Mouse (Mus musculus) gastrocnemius, adult 2 months (tissue): ENCODE data around the gene Ptpn4. TPM values are rescaled to one million over a fixed set of nuclear protein-coding genes. Genes with fewer than 3 reads are reported as not detected.

ENCODE experiments used
- DNase-seq: peaks from one replicate; pipeline ENCODE4 v3.0.0; 2022
- H3K27ac ChIP-seq: fragments of 200-600 bp; 2 replicates; pipeline ENCODE4 v1.8.1; 2022; ENCODE audit warnings: mild to moderate bottlenecking
- H3K4me3 ChIP-seq: fragments of 200-600 bp; 2 replicates; pipeline ENCODE4 v1.8.1; 2022; ENCODE audit warnings: mild to moderate bottlenecking, moderate library complexity
- CTCF ChIP-seq: fragments of 200-600 bp; IDR thresholded peaks from 2 replicates; pipeline ENCODE4 v1.8.1; 2022; ENCODE audit warnings: antibody characterized with exemption, mild to moderate bottlenecking, moderate library complexity
- intact Hi-C: fragments of 180-260 bp; cut with DNase I; formaldehyde crosslinking; loops from one replicate; pipeline ENCODE4 v1.15.1; 2025
- total RNA-seq, 2 experiments: library from RNA; stranded (reverse); gene quantifications; 2 replicates each; pipeline ENCODE4 v1.2.3; 2021

Ptpn4 gene
- total RNA-seq, 2 experiments from 2014 or later, result 25.8 to 39.1 TPM

- Histone ChIP-seq H3K4me3 (no peak overlapping the region), H3K27ac (no peak overlapping the region)
- no peak for DNase-seq
- TF ChIP-seq CTCF, result no peak
- intact Hi-C loops, result loop anchor here (5.0 kb wide), 1 partner anchor 38 kb away; no protein-coding TSS in a partner anchor
Observed at GRCm38 (mm10) chr1:119849146-119849935, 11.9 kb upstream of the Ptpn4 start.

GRCm38 (mm10) chr1:119845321-119845720, 7.9 kb upstream of the Ptpn4 start:
- DNase-seq, result peak; percentile 58
- TF ChIP-seq CTCF, result no peak
- intact Hi-C loops, result loop anchor here (5.0 kb wide), 1 partner anchor 42 kb away; no protein-coding TSS in a partner anchor
- H3K4me3 ChIP-seq, result no peak overlapping the region
- H3K27ac ChIP-seq, result peak overlapping the region; percentile 74

- H3K4me3 ChIP-seq, result no peak overlapping the region
- no peak for DNase-seq
- peak overlapping the region; percentile 49 for H3K27ac ChIP-seq
- no peak for TF ChIP-seq CTCF
- intact Hi-C loops, result no loop called here
Observed at GRCm38 (mm10) chr1:119843121-119843520, 5.7 kb upstream of the Ptpn4 start.

GRCm38 (mm10) chr1:119838241-119838640, 828 bp upstream of the Ptpn4 start:
- no peak overlapping the region for H3K27ac ChIP-seq
- TF ChIP-seq CTCF, result no peak
- no peak overlapping the region for H3K4me3 ChIP-seq
- no peak for DNase-seq
- intact Hi-C loops, result loop anchor here (10.0 kb wide), 1 partner anchor 277 kb away; no protein-coding TSS in a partner anchor

- DNase-seq, result no peak
- peak overlapping the region; percentile 95 for H3K27ac ChIP-seq
- no peak for TF ChIP-seq CTCF
- intact Hi-C loops, result loop anchor here (2.0 to 10.0 kb wide), 2 partner anchors 76 to 278 kb away; partner anchors contain the start of gene Tmem177
- H3K4me3 ChIP-seq, result peak overlapping the region; percentile 95
Observed at GRCm38 (mm10) chr1:119836479-119837015, 866 bp downstream of the Ptpn4 start.

GRCm38 (mm10) chr1:119835726-119836478, 1.5 kb downstream of the Ptpn4 start:
- Histone ChIP-seq H3K4me3 (peak overlapping the region; percentile 95), H3K27ac (peak overlapping the region; percentile 95)
- DNase-seq, result no peak
- intact Hi-C loops, result loop anchor here (2.0 to 10.0 kb wide), 2 partner anchors 77 to 279 kb away; partner anchors contain the start of gene Tmem177
- TF ChIP-seq CTCF, result no peak

- H3K27ac ChIP-seq, result peak overlapping the region; percentile 72
- no peak for DNase-seq
- TF ChIP-seq CTCF, result no peak
- no peak overlapping the region for H3K4me3 ChIP-seq
- intact Hi-C loops, result no loop called here
Observed at GRCm38 (mm10) chr1:119828160-119828559, 9.3 kb downstream of the Ptpn4 start.

GRCm38 (mm10) chr1:119818704-119819103, 18.7 kb downstream of the Ptpn4 start:
- intact Hi-C loops, result loop anchor here (2.0 to 5.0 kb wide), 4 partner anchors 74 to 194 kb away; no protein-coding TSS in a partner anchor
- DNase-seq, result no peak
- no peak overlapping the region for H3K4me3 ChIP-seq
- peak overlapping the region; percentile 2; the same call in 1 of the 2 replicates for H3K27ac ChIP-seq
- TF ChIP-seq CTCF, result peak; percentile 77

GRCm38 (mm10) chr1:119807707-119808106, 29.7 kb downstream of the Ptpn4 start:
- intact Hi-C loops, result no loop called here
- no peak for DNase-seq
- H3K27ac ChIP-seq, result no peak overlapping the region
- no peak for TF ChIP-seq CTCF
- H3K4me3 ChIP-seq, result no peak overlapping the region

- Histone ChIP-seq H3K27ac (no peak overlapping the region), H3K4me3 (no peak overlapping the region)
- intact Hi-C loops, result no loop called here
- no peak for TF ChIP-seq CTCF
- peak; percentile 21 for DNase-seq
Observed at GRCm38 (mm10) chr1:119805984-119806383, 31.4 kb downstream of the Ptpn4 start.

- Histone ChIP-seq H3K27ac (no peak overlapping the region), H3K4me3 (no peak overlapping the region)
- DNase-seq, result no peak
- intact Hi-C loops, result no loop called here
- no peak for TF ChIP-seq CTCF
Observed at GRCm38 (mm10) chr1:119804586-119804985, 32.8 kb downstream of the Ptpn4 start.

- no peak for TF ChIP-seq CTCF
- H3K4me3 ChIP-seq, result no peak overlapping the region
- H3K27ac ChIP-seq, result no peak overlapping the region
- DNase-seq, result no peak
- intact Hi-C loops, result no loop called here
Observed at GRCm38 (mm10) chr1:119795174-119795573, 42.2 kb downstream of the Ptpn4 start.

GRCm38 (mm10) chr1:119794342-119794741, 43.1 kb downstream of the Ptpn4 start:
- no peak overlapping the region for H3K4me3 ChIP-seq
- DNase-seq, result no peak
- intact Hi-C loops, result no loop called here
- no peak for TF ChIP-seq CTCF
- H3K27ac ChIP-seq, result no peak overlapping the region
